ENCODE assay signal across 14 mouse cellular contexts in the genomic region with DNA sequence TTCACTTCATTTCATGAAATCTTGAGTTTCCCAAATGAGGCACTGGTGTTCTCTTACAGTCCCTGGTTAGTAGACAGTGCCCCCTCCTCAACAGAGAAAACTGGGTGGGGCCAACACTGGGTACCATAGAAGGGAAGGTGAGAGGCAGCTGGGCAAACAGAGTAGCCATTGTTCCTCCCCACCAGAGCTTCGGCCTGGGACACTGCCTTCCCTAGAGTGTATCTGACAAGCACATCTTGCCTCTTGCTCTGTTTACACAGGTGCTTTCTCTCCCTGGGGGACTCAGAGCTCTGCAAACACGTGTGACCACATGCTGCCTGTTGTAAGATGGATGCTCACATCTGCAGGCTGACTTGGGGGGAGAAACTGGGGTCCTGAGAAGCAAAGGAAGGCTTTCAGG.
A peak's percentile ranks its signal among the peaks of the same experiment; 100 is the strongest.
DNase-seq lines count a peak whose midpoint lies in the region; ATAC-seq and TF ChIP-seq lines count a peak whose summit lies in the region.
"Had no signal": no experiment of that assay in that cellular context is flagged by ENCODE, and none has a peak within 500 bp of the region (broad histone marks: within the 10 kb centered on the region; RNA-seq: fewer than 3 reads in every experiment).

No protein-coding gene starts in this region.

- no peak for DNase-seq in lung, postnatal 25 days (ENCODE audit: low spot score)
- DNase-seq in brain, embryonic 14.5 days (ENCODE audit: low read depth) = peak; percentile 34
- peak; percentile 51 for DNase-seq in embryo, embryonic 11.5 days (ENCODE audit: low read depth, low spot score)
- peak; percentile 85 for DNase-seq in mesoderm, embryonic 11.5 days (ENCODE audit: low read depth, low spot score)
- DNase-seq in adrenal gland, adult 18-20 months (ENCODE audit: low spot score in 2 of 2) = no peak
- DNase-seq in right cerebral cortex, postnatal 10 days (ENCODE audit: low spot score in 2 of 2) = no peak
- DNase-seq: cerebellum, adult 18-20 months; heart, adult 2 months; kidney, postnatal 10 days; liver, embryonic 13.5 days had no signal

- H3K4me1 ChIP-seq in lung, embryonic 15.5 days = no peaks in the 10 kb centered on the region
- H3K4me1 ChIP-seq: liver, embryonic 13.5 days had no signal

- WGBS in lung, embryonic 15.5 days = 12% methylated on average over 2 of the region's 2 CpGs

- H3K4me3 ChIP-seq in lung, embryonic 15.5 days = no peak overlapping the region
- H3K4me3 ChIP-seq: heart, adult 2 months; limb, embryonic 10.5 days; liver, embryonic 13.5 days had no signal

- 0 out of 2 replicates have a peak, but pooled peaks have one; percentile 39 for ATAC-seq in lung, embryonic 15.5 days (ENCODE audit: borderline replicate concordance, extremely low read depth, low FRiP score, low TSS enrichment)
- ATAC-seq: forebrain, embryonic 14.5 days had no signal

- TF ChIP-seq POLR2A in brain, embryonic 14.5 days (IDR thresholded peaks at IDR 0.05; ENCODE audit: borderline replicate concordance, extremely low read depth, insufficient read depth, insufficient read length, poor library complexity, severe bottlenecking) = no peak

- H3K27me3 ChIP-seq in lung, embryonic 15.5 days = no peaks in the 10 kb centered on the region

- H3K36me3 ChIP-seq in lung, embryonic 15.5 days = no peaks in the 10 kb centered on the region
- H3K36me3 ChIP-seq: limb, embryonic 10.5 days; liver, embryonic 13.5 days had no signal

- no peak overlapping the region for H3K9ac ChIP-seq in lung, embryonic 15.5 days
- H3K9ac ChIP-seq: liver, embryonic 13.5 days had no signal

- no peak overlapping the region for H3K27ac ChIP-seq in lung, embryonic 15.5 days
- H3K27ac ChIP-seq: heart, adult 2 months; limb, embryonic 10.5 days; liver, embryonic 13.5 days; macrophage had no signal

- TF ChIP-seq CTCF in brain, embryonic 14.5 days (IDR thresholded peaks at IDR 0.05; ENCODE audit: borderline replicate concordance, extremely low read depth, insufficient read depth, insufficient read length) = no peak

- H3K9me3 ChIP-seq in lung, embryonic 15.5 days = no peaks in the 10 kb centered on the region
- H3K9me3 ChIP-seq: limb, embryonic 10.5 days; liver, embryonic 13.5 days had no signal

- no peak overlapping the region for H3K4me2 ChIP-seq in lung, embryonic 15.5 days
- H3K4me2 ChIP-seq: liver, embryonic 13.5 days had no signal

Comparison
In these comparisons a context has a peak if more than half of its experiments do, and no peak if none do; other contexts are left out.
1. DNase-seq: peak in brain, embryonic 14.5 days (single experiment), embryo, embryonic 11.5 days (single experiment) and mesoderm, embryonic 11.5 days (single experiment); none in lung, postnatal 25 days (single experiment), adrenal gland, adult 18-20 months (0 of 2) and right cerebral cortex, postnatal 10 days (0 of 2).